Mouse (Mus musculus): Measurements from ENCODE around the gene Cpt1b.

Cpt1b gene

GRCm38 (mm10) chr15:89425711-89426121 is at the start of gene Cpt1b:
Cpt1b (minus strand) TSS chr15:89425863.
- peak; percentile 82 to 86 for DNase-seq (ENCODE audit: low spot score in 2 of 2)

GRCm38 (mm10) chr15:89475293-89475600 is 49.6 kb upstream of the Cpt1b start:
- DNase-seq (ENCODE audit: low spot score in 2 of 2) = peak in 1 of 2 experiments; percentile 24

GRCm38 (mm10) chr15:89474596-89475292 is 49.1 kb upstream of the Cpt1b start:
- no peak for DNase-seq (ENCODE audit: low spot score in 2 of 2)

GRCm38 (mm10) chr15:89473921-89474320 is 48.3 kb upstream of the Cpt1b start:
- DNase-seq (ENCODE audit: low spot score in 2 of 2) = no peak

- no peak for DNase-seq (ENCODE audit: low spot score in 2 of 2)
Measured at GRCm38 (mm10) chr15:89473370-89473769, 47.7 kb upstream of the Cpt1b start.

GRCm38 (mm10) chr15:89471476-89471875 is 45.8 kb upstream of the Cpt1b start:
- no peak for DNase-seq (ENCODE audit: low spot score in 2 of 2)

GRCm38 (mm10) chr15:89468577-89468976 is 42.9 kb upstream of the Cpt1b start:
- DNase-seq (ENCODE audit: low spot score in 2 of 2) = no peak

- no peak for DNase-seq (ENCODE audit: low spot score in 2 of 2)
Measured at GRCm38 (mm10) chr15:89465052-89465451, 39.4 kb upstream of the Cpt1b start.

- no peak for DNase-seq (ENCODE audit: low spot score in 2 of 2)
Measured at GRCm38 (mm10) chr15:89463334-89464235, 37.9 kb upstream of the Cpt1b start.

- no peak for DNase-seq (ENCODE audit: low spot score in 2 of 2)
Measured at GRCm38 (mm10) chr15:89462176-89462575, 36.5 kb upstream of the Cpt1b start.

- DNase-seq (ENCODE audit: low spot score in 2 of 2) = no peak
Measured at GRCm38 (mm10) chr15:89461321-89461720, 35.7 kb upstream of the Cpt1b start.

GRCm38 (mm10) chr15:89460298-89460697 is 34.6 kb upstream of the Cpt1b start:
- no peak for DNase-seq (ENCODE audit: low spot score in 2 of 2)

GRCm38 (mm10) chr15:89459821-89460220 is 34.2 kb upstream of the Cpt1b start:
- no peak for DNase-seq (ENCODE audit: low spot score in 2 of 2)

GRCm38 (mm10) chr15:89458942-89459341 is 33.3 kb upstream of the Cpt1b start:
- DNase-seq (ENCODE audit: low spot score in 2 of 2) = no peak

- DNase-seq (ENCODE audit: low spot score in 2 of 2) = no peak
Measured at GRCm38 (mm10) chr15:89455642-89456041, 30.0 kb upstream of the Cpt1b start.

GRCm38 (mm10) chr15:89454857-89455256 is 29.2 kb upstream of the Cpt1b start:
- DNase-seq (ENCODE audit: low spot score in 2 of 2) = no peak

GRCm38 (mm10) chr15:89453865-89454478 is 28.3 kb upstream of the Cpt1b start, which contains the start of gene Mapk8ip2:
Mapk8ip2 (plus strand) TSS chr15:89453913.
- no peak for DNase-seq (ENCODE audit: low spot score in 2 of 2)

GRCm38 (mm10) chr15:89452906-89453864 is 27.5 kb upstream of the Cpt1b start:
- DNase-seq (ENCODE audit: low spot score in 2 of 2) = peak in 1 of 2 experiments; percentile 35

- no peak for DNase-seq (ENCODE audit: low spot score in 2 of 2)
Measured at GRCm38 (mm10) chr15:89442486-89443070, 16.9 kb upstream of the Cpt1b start.

GRCm38 (mm10) chr15:89435878-89436277 is 10.2 kb upstream of the Cpt1b start:
- no peak for DNase-seq (ENCODE audit: low spot score in 2 of 2)

- DNase-seq (ENCODE audit: low spot score in 2 of 2) = no peak
Measured at GRCm38 (mm10) chr15:89434136-89434535, 8.5 kb upstream of the Cpt1b start.

All from heart, adult 9 months (tissue).